Mouse (Mus musculus) embryonic fibroblast, embryonic 13.5 days (primary cell): Measurements from ENCODE around the gene Ubfd1. TPM values are rescaled to one million over a fixed set of nuclear protein-coding genes. Genes with fewer than 3 reads are reported as not detected.

Source experiments
- H3K27ac ChIP-seq: 2 replicates; pipeline ENCODE4 v1.5.1; 2012; ENCODE audit warnings: low read length, control low read depth, inconsistent platforms; ENCODE audit not compliant: insufficient read depth
- H3K4me1 ChIP-seq: 2 replicates; pipeline ENCODE4 v1.6.1; 2011; ENCODE audit warnings: low read length; ENCODE audit not compliant: control insufficient read depth, insufficient read depth
- H3K4me3 ChIP-seq: 2 replicates; pipeline ENCODE4 v1.5.1; 2011; ENCODE audit warnings: mild to moderate bottlenecking, control low read depth, low read length; ENCODE audit not compliant: insufficient read depth
- CTCF ChIP-seq: IDR thresholded peaks from 2 replicates; pipeline ENCODE4 v1.5.1; 2011; ENCODE audit warnings: mild to moderate bottlenecking, control low read depth, low read length, moderate library complexity, borderline replicate concordance; ENCODE audit not compliant: insufficient read depth
- POLR2A ChIP-seq: IDR thresholded peaks from 2 replicates; pipeline ENCODE4 v1.6.1; 2011; ENCODE audit warnings: low read depth, mild to moderate bottlenecking, control low read depth, low read length, moderate library complexity
- polyA plus RNA-seq: library from polyadenylated mRNA; stranded (reverse); fragments of >200 nt; gene quantifications from 2 replicates; pipeline ENCODE4 v1.2.4, GENCODE M21; 2011; ENCODE audit warnings: low read depth; ENCODE audit not compliant: missing spikeins, insufficient read length

Gene Ubfd1
- polyA plus RNA-seq = 47.0 and 50.0 TPM in 2 replicates

DNA sequence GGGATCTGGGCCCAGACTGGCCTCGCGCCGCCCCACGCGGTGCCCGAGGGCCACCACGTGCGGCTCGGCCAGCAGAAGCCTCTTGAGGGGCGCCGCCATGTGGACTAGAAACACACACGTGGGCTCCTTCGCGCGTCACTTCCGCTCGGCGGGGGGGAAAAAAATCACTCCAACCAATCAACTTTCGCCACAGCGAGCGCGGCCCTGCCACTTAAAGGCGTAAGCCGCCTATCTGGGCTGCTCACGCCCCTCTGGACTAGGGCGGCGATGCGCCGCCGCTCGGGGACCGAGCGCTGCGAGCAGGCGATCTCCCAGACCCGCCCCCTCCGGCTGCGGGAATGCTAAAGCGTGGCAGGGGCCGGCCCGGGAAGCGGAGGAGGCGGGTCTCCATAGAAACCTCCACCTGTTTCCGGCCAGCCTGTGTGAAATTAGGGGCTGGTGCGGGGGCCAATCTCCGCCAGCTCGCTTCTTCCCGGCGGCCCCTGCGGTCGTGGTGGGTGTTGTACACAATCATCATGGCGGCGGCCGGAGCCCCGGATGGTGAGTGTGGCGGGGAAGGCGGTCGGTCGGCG lies at the start of gene Ubfd1, which contains the start of gene Ears2:
TSS of gene Ubfd1 (plus strand) at position 231 of the 572 bp plus-strand sequence.
TSS of gene Ears2 (minus strand) at position 319 of the 572 bp plus-strand sequence.
- H3K27ac ChIP-seq = peak within 1 kb of the TSS; percentile 91
- peak within 1 kb of the TSS; percentile 99 for H3K4me3 ChIP-seq
- no peak for TF ChIP-seq CTCF
- peak; percentile 74 for TF ChIP-seq POLR2A
- H3K4me1 ChIP-seq = peaks cover 9% of the 10 kb centered on the region

DNA sequence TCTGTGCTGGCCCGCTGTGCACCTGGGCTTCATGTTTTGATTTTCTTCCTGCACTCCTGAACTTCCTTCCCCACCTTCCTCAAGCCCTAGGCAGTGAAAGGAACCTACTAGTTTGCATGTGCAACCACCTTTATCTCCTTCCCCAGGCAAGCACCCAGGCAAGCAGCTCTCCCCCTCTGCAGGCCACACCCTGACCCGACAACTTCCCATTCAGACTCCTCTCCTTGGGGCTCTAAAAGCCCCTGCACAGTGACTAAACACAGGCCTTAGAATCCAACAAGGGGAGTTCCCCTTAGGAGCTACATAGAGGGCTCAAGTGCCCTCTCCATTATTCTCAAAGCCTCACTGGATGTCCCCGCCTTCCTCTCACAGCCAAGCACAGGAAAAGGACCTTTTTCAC lies 48.7 kb upstream of the Ubfd1 start:
- Histone ChIP-seq H3K4me1 (peaks cover 18% of the 10 kb centered on the region), H3K27ac (no peak overlapping the region), H3K4me3 (no peak overlapping the region)
- TF ChIP-seq POLR2A (no peak), CTCF (no peak)

DNA sequence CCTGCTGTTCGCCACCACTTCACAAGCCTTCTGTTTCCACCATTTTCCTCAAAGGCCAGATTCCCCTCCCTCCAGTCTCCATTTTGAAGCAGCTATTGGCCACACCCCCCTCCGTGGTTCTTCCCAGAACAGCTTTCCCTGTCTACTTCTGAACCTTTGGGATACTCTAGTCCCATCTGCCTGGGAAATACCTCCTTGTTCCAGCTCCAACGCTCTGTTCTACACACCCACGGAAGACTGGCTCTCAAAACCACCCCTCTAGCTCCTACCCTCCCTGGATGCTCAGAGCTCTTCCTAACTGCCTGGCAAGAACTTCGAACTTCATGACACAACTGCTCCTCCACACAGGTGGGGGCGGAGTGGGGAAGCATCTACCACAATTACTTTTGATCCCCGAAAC lies 48.0 kb upstream of the Ubfd1 start:
- Histone ChIP-seq H3K4me3 (no peak overlapping the region), H3K27ac (no peak overlapping the region), H3K4me1 (peaks cover 18% of the 10 kb centered on the region)
- TF ChIP-seq POLR2A (no peak), CTCF (no peak)

DNA sequence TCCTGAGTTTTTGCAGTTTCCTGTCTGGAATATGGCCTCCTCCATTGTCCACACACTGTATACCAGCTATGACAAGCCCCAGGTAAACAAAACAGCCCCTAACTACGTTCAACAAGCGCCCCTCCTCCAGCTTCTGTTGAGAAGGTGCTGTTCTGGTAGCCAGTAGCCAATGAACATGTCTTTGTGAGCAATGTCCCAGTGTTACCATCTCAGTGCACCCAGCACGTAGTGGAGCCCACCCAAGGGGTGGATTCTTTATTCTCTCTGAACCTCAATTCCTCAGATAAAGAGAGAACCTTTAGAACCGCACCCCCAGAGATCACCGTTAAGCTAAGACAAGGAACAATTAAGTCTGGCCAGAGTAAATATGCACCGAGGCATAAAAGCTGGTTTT lies 46.7 kb upstream of the Ubfd1 start:
- no peak for TF ChIP-seq CTCF
- no peak for TF ChIP-seq POLR2A
- Histone ChIP-seq H3K4me1 (peaks cover 11% of the 10 kb centered on the region), H3K4me3 (peak overlapping the region; percentile 80), H3K27ac (no peak overlapping the region)

DNA sequence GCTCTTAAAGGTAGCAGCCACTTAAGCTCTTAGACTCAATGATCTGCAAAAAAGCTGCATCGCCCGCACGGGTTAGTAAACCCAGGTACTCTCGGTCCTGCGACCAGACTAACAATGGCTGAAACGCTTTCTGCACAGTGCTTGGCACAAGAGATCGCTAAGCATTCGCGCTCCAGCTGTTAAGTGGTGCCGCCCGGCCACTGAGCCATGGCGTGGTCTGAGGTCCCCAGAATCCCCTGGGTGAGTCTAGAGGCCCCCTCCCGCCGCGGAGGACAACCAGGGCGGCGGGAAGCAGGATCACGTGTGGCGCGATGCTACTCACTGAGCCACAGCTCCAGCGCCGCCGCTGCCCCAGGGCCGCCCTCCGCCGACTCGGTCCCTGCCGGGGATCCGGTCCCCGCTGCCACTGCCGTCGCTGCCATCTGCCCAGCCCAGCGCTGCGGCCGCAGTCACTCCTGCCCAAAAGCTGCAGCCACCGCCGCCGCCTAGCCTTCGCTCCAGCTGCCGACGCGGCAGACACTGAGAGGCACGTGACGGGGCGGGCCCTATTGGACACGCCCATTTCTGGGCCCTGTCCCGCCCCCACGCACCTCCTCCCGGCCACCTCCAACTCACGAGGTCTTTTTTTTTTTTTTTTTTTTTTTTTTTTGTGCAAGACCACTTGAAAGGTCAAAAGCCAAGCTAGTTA lies 46.2 kb upstream of the Ubfd1 start, which contains the start of gene Gga2:
TSS of gene Gga2 (minus strand) at position 556 of the 688 bp plus-strand sequence.
- H3K27ac ChIP-seq = peak within 1 kb of the TSS; percentile 48
- no peak for TF ChIP-seq CTCF
- peak; percentile 98 for TF ChIP-seq POLR2A
- H3K4me1 ChIP-seq = peaks cover 5% of the 10 kb centered on the region
- H3K4me3 ChIP-seq = peak within 1 kb of the TSS; percentile 80

DNA sequence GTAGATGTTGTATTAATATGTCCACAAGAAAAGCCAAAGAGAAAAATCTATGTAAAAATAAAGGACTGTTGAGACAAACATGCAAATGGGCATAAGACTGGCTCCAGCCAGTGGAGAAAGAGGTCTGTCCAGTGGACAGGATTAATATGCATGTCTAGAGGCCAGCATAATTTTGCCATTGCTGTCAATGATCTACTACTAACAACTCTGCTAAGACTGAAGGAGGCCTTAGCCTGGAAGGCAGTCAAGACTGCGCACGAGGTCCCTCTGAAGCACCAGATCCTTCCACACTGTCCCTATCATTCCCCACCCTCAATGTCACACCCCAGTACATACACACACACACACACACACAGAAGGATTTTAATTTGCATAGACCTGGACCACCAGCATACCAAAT lies 44.8 kb upstream of the Ubfd1 start:
- Histone ChIP-seq H3K4me3 (no peak overlapping the region), H3K27ac (no peak overlapping the region), H3K4me1 (no peaks in the 10 kb centered on the region; the same call in 1 of the 2 replicates)
- no peak for TF ChIP-seq CTCF
- TF ChIP-seq POLR2A = no peak

DNA sequence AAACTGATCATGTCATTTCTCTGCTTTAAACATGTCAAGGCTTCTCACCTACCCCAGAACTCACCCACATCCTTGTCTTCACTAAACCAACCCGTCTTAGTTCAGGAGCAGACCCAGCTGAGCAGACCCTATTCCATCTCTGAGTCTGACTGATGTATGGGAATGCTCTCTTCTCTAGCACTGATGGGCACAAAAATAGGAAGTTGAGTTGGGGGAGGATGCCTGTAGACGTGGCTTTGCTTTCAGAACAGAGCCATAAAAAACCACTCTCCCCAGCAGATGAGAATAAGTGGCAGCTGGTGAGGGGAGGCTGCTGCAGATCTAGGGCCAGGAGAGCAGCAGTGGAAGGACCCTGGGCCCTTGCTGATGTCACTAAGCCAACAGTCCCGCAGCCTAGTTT lies 33.6 kb upstream of the Ubfd1 start:
- TF ChIP-seq CTCF (no peak), POLR2A (no peak)
- Histone ChIP-seq H3K27ac (no peak overlapping the region), H3K4me3 (no peak overlapping the region), H3K4me1 (no peaks in the 10 kb centered on the region)

DNA sequence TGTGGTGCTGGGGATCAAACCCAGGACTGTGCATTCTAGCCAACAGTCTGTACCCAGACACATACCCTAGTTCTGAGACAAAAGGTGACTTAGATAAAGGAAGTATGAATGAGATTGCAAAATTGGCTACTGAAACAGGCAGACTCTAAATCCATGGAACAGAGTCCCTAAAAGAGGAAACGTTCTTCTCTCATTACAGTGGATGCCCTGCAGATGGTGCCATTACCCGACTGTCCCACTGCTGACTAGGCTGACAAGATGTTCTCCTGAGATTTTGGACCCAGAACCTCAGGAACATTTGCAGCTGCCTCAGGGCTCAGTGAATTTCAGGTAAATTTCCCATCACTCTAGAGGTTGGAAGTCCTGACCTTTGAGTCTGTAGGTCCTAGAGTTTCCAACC lies 32.6 kb upstream of the Ubfd1 start:
- no peak overlapping the region for H3K27ac ChIP-seq
- TF ChIP-seq CTCF (no peak), POLR2A (no peak)

DNA sequence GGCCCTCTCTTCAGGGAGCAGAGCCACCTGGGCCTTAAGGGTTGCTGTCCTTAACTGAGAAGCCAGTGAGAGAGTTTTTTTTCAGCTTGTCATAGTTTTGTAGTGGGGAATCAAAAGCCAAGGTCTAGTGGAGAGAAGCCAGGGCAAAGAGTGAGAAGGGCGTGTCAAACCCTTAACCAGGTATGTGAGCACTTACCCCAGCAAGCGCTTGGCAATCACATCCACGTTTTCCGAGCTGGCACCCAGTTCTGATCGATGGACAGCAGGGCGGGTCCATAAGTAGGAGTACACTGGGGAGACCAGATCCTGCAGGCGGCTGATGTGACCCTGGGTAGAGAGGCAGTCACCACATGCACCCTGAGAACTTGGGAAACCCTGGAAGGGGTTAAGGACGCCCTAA lies 22.9 kb upstream of the Ubfd1 start:
- H3K27ac ChIP-seq = no peak overlapping the region
- no peak overlapping the region for H3K4me3 ChIP-seq
- TF ChIP-seq POLR2A (no peak), CTCF (no peak)
- no peaks in the 10 kb centered on the region for H3K4me1 ChIP-seq

More for the DNA sequence above, 32.6 kb upstream of the Ubfd1 start:
- Histone ChIP-seq H3K4me3 (no peak overlapping the region), H3K4me1 (no peaks in the 10 kb centered on the region)

DNA sequence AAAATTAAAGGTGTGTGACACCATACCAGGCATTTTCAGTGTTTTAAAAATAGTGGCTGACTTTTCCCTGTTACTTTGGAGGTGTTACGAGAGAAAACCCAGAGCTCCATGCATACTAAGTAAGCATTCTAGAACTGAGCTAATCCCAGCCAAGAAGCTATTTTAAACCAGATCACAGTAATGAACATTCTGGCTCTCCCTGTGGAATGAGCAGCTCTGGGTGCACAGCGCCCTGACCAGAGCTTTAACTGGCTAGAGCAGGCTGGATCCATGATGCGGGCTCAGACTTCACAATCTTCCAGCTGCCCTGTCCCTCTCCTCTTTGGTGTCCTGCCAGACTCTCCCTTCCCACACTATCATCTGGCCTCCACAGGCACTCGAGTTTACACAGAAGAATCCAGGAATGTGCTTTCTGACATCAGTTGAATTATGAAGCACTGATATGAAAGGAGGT lies 21.8 kb upstream of the Ubfd1 start:
- TF ChIP-seq POLR2A = no peak
- no peak overlapping the region for H3K27ac ChIP-seq
- no peak overlapping the region for H3K4me3 ChIP-seq
- H3K4me1 ChIP-seq = no peaks in the 10 kb centered on the region

DNA sequence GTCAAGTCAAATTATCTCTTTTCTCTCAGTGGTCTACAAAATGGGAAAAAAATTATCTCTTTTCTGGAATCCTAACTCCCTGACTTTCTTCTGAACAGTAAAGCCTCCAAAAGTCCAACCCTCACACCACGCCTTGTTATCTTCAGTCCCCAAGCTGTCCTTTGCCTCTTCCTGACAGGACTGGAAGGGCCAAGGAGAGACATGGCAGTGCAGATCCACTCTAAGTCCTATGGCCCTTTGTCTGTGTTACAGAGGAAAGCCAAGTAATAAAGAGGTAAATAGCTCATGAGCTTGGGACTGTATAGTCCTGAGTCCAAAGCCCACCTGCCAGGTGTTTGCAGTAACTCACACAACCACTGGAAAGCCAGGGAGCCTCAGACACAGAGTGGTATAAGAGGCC lies 21.3 kb upstream of the Ubfd1 start:
- Histone ChIP-seq H3K4me3 (no peak overlapping the region), H3K27ac (no peak overlapping the region), H3K4me1 (no peaks in the 10 kb centered on the region)
- TF ChIP-seq CTCF = no peak
- TF ChIP-seq POLR2A = no peak
